Mouse (Mus musculus): Measurements from ENCODE around the gene Gpt2. TPM values are rescaled to one million over a fixed set of nuclear protein-coding genes. Genes with fewer than 3 reads are reported as not detected.

Gene Gpt2
- polyA plus RNA-seq, 1 experiment from 2014 or later: 3.5 TPM

- Histone ChIP-seq H3K27ac (ENCODE audit: low read depth, low read length) (no peak overlapping the region), H3K4me2 (replicated peaks; ENCODE audit: low read depth) (no peak overlapping the region), H3K27me3 (replicated peaks; ENCODE audit: control insufficient read depth, insufficient read depth, low read length) (no peaks in the 10 kb centered on the region), H3K4me1 (replicated peaks; ENCODE audit: control insufficient read depth, insufficient read depth, low read length) (peaks cover 4% of the 10 kb centered on the region; the same call in 1 of the 2 replicates), H3K9ac (ENCODE audit: low read depth, low read length) (no peak overlapping the region), H3K9me3 (ENCODE audit: control insufficient read depth) (no peaks in the 10 kb centered on the region), H3K4me3 (ENCODE audit: low read depth, low read length) (no peak overlapping the region), H3K36me3 (ENCODE audit: control insufficient read depth, insufficient read depth) (no peaks in the 10 kb centered on the region)
- WGBS: 94% methylated on average over 1 of the region's 1 CpGs
- ATAC-seq: no peak
- TF ChIP-seq CTCF (IDR thresholded peaks at IDR 0.05; ENCODE audit: low read depth): no peak
These were observed 66.8 kb downstream of the Gpt2 start for GRCm38 (mm10) chr8:85559201-85559600.

DNA sequence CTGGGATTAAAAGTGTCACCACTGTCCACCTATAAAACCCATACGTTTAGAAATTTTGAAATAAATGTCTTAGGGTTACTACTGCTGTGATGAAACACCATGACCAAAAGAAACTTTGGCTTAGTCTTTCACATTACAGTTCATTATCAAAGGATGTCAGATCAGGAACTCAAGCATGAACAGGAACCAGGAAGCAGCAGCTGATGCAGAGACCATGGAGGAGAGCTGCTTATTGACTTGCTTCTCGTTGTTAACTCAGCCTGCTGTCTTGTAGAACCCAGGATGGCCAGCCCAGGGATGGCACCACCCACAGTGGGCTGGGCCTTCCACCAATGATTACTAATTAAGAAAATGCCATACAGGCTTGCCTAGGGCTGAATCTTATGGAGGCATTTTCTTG, 67.6 kb downstream of the Gpt2 start:
- no peaks in the 10 kb centered on the region for H3K36me3 ChIP-seq (ENCODE audit: control insufficient read depth, insufficient read depth)
- no peaks in the 10 kb centered on the region for H3K27me3 ChIP-seq (replicated peaks; ENCODE audit: control insufficient read depth, insufficient read depth, low read length)
- no peak overlapping the region for H3K4me3 ChIP-seq (ENCODE audit: low read depth, low read length)
- H3K9me3 ChIP-seq (ENCODE audit: control insufficient read depth): no peaks in the 10 kb centered on the region
- H3K9ac ChIP-seq (ENCODE audit: low read depth, low read length): no peak overlapping the region
- H3K4me2 ChIP-seq (replicated peaks; ENCODE audit: low read depth): no peak overlapping the region
- peaks cover 7% of the 10 kb centered on the region; the same call in 1 of the 2 replicates for H3K4me1 ChIP-seq (replicated peaks; ENCODE audit: control insufficient read depth, insufficient read depth, low read length)
- 53% methylated on average over 2 of the region's 2 CpGs for WGBS
- no peak for TF ChIP-seq CTCF (IDR thresholded peaks at IDR 0.05; ENCODE audit: low read depth)
- H3K27ac ChIP-seq (ENCODE audit: low read depth, low read length): no peak overlapping the region
- no peak for ATAC-seq

DNA sequence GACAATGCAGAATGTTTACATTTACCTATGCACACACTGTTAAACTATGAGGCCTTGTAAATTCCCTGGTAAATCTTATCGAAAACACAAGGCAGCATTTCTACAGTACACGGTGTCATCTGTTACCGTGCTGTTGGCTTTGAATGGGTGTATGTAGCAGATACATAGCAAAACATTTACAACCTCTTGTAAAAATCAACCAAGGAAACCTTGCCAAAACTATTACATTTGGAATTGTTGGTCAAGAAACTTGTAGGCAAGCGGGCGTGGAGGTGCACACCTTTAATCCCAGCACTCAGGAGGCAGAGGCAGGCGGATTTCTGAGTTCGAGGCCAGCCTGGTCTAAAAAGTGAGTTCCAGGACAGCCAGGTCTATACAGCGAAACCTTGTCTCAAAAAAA, 71.0 kb downstream of the Gpt2 start:
- TF ChIP-seq CTCF (IDR thresholded peaks at IDR 0.05; ENCODE audit: low read depth): no peak
- no peak overlapping the region for H3K4me3 ChIP-seq (ENCODE audit: low read depth, low read length)
- H3K4me1 ChIP-seq (replicated peaks; ENCODE audit: control insufficient read depth, insufficient read depth, low read length): peaks cover 7% of the 10 kb centered on the region; the same call in 1 of the 2 replicates
- no peak overlapping the region for H3K27ac ChIP-seq (ENCODE audit: low read depth, low read length)
- H3K9ac ChIP-seq (ENCODE audit: low read depth, low read length): no peak overlapping the region
- no peaks in the 10 kb centered on the region for H3K9me3 ChIP-seq (ENCODE audit: control insufficient read depth)
- H3K4me2 ChIP-seq (replicated peaks; ENCODE audit: low read depth): no peak overlapping the region
- WGBS: 90% methylated on average over 8 of the region's 8 CpGs
- H3K36me3 ChIP-seq (ENCODE audit: control insufficient read depth, insufficient read depth): no peaks in the 10 kb centered on the region
- no peaks in the 10 kb centered on the region for H3K27me3 ChIP-seq (replicated peaks; ENCODE audit: control insufficient read depth, insufficient read depth, low read length)
- no peak for ATAC-seq

DNA sequence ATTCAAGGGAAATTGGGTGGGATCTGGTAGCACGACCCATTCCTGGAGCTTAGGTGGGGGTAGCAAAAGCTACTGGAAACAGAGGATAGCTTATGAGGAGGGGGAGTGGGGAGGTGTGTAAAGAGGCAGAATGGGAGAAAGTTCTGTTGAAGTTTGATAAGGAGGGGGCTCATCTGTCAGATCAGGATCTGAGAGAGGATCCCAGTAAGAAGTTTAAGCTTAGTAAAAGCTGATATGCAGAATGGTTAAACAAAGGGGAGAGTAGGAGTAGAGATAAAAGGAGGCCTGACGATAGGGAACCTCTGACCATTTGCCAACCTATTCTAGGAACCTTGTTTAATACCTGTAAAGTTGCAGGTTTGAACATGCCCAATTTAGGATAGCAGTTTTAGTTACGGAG, 72.8 kb downstream of the Gpt2 start:
- H3K4me3 ChIP-seq (ENCODE audit: low read depth, low read length): no peak overlapping the region
- no peak overlapping the region for H3K27ac ChIP-seq (ENCODE audit: low read depth, low read length)
- no peaks in the 10 kb centered on the region for H3K27me3 ChIP-seq (replicated peaks; ENCODE audit: control insufficient read depth, insufficient read depth, low read length)
- no peaks in the 10 kb centered on the region for H3K9me3 ChIP-seq (ENCODE audit: control insufficient read depth)
- no peak for ATAC-seq
- H3K4me2 ChIP-seq (replicated peaks; ENCODE audit: low read depth): no peak overlapping the region
- H3K9ac ChIP-seq (ENCODE audit: low read depth, low read length): no peak overlapping the region
- H3K36me3 ChIP-seq (ENCODE audit: control insufficient read depth, insufficient read depth): no peaks in the 10 kb centered on the region
- TF ChIP-seq CTCF (IDR thresholded peaks at IDR 0.05; ENCODE audit: low read depth): no peak
- H3K4me1 ChIP-seq (replicated peaks; ENCODE audit: control insufficient read depth, insufficient read depth, low read length): peaks cover 7% of the 10 kb centered on the region; the same call in 1 of the 2 replicates
- 77% methylated on average over 3 of the region's 3 CpGs for WGBS

DNA sequence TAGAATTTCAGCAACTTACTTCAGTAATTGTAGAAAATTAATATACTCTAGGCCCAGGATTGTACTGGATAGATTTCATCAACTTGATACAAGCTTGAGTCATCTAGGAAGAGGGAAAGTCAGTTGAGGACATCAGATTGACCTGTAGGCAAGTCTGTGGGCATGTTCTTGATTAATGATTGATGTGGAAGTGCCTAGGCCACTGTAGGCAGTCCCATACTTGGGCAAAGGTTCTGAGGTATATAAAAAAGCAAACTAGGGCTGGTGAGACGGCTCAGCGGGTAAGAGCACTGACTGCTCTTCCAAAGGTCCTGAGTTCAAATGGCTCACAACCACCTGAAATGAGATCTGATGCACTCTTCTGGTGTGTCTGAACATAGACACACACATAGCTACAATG, 75.4 kb downstream of the Gpt2 start:
- Histone ChIP-seq H3K9me3 (ENCODE audit: control insufficient read depth) (no peaks in the 10 kb centered on the region), H3K4me1 (replicated peaks; ENCODE audit: control insufficient read depth, insufficient read depth, low read length) (peaks cover 7% of the 10 kb centered on the region; the same call in 1 of the 2 replicates), H3K27me3 (replicated peaks; ENCODE audit: control insufficient read depth, insufficient read depth, low read length) (no peaks in the 10 kb centered on the region), H3K36me3 (ENCODE audit: control insufficient read depth, insufficient read depth) (no peaks in the 10 kb centered on the region), H3K9ac (ENCODE audit: low read depth, low read length) (no peak overlapping the region), H3K4me2 (replicated peaks; ENCODE audit: low read depth) (no peak overlapping the region), H3K27ac (ENCODE audit: low read depth, low read length) (no peak overlapping the region), H3K4me3 (ENCODE audit: low read depth, low read length) (no peak overlapping the region)
- 45% methylated on average over 2 of the region's 2 CpGs for WGBS
- ATAC-seq: peak; percentile 82
- TF ChIP-seq CTCF (IDR thresholded peaks at IDR 0.05; ENCODE audit: low read depth): no peak

DNA sequence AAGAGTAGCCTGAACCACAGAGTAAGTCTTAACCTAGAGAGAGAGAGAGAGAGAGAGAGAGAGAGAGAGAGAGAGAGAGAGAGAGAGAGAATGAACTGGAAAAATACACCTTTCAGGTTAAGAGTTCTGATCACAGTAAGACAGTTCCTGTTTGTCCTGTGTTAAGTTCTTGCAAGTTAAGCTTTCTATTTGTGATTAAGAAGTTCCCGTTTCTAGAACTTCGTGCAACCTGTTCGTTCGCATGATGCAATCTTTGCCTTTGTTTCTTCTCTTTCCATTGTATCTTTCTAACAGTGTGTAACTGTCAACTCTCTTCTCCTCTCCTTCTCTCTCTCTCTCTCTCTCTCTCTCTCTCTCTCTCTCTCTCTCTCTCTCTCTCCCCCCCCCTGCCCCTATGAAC, 78.1 kb downstream of the Gpt2 start:
- WGBS: 64% methylated on average over 4 of the region's 4 CpGs
- Histone ChIP-seq H3K4me3 (ENCODE audit: low read depth, low read length) (no peak overlapping the region), H3K9me3 (ENCODE audit: control insufficient read depth) (no peaks in the 10 kb centered on the region), H3K4me2 (replicated peaks; ENCODE audit: low read depth) (no peak overlapping the region), H3K27me3 (replicated peaks; ENCODE audit: control insufficient read depth, insufficient read depth, low read length) (no peaks in the 10 kb centered on the region), H3K27ac (ENCODE audit: low read depth, low read length) (no peak overlapping the region), H3K36me3 (ENCODE audit: control insufficient read depth, insufficient read depth) (no peaks in the 10 kb centered on the region), H3K4me1 (replicated peaks; ENCODE audit: control insufficient read depth, insufficient read depth, low read length) (no peaks in the 10 kb centered on the region), H3K9ac (ENCODE audit: low read depth, low read length) (no peak overlapping the region)
- no peak for TF ChIP-seq CTCF (IDR thresholded peaks at IDR 0.05; ENCODE audit: low read depth)
- ATAC-seq: no peak

GRCm38 (mm10) chr8:85573972-85574496, 81.7 kb downstream of the Gpt2 start:
- TF ChIP-seq CTCF (IDR thresholded peaks at IDR 0.05; ENCODE audit: low read depth): no peak
- H3K4me3 ChIP-seq (ENCODE audit: low read depth, low read length): no peak overlapping the region
- H3K4me1 ChIP-seq (replicated peaks; ENCODE audit: control insufficient read depth, insufficient read depth, low read length): no peaks in the 10 kb centered on the region
- 86% methylated on average over 2 of the region's 2 CpGs for WGBS
- H3K9me3 ChIP-seq (ENCODE audit: control insufficient read depth): no peaks in the 10 kb centered on the region
- no peaks in the 10 kb centered on the region for H3K36me3 ChIP-seq (ENCODE audit: control insufficient read depth, insufficient read depth)
- no peak for ATAC-seq
- no peak overlapping the region for H3K4me2 ChIP-seq (replicated peaks; ENCODE audit: low read depth)
- H3K27me3 ChIP-seq (replicated peaks; ENCODE audit: control insufficient read depth, insufficient read depth, low read length): no peaks in the 10 kb centered on the region
- H3K9ac ChIP-seq (ENCODE audit: low read depth, low read length): no peak overlapping the region
- no peak overlapping the region for H3K27ac ChIP-seq (ENCODE audit: low read depth, low read length)

Other genes starting within 250 kb of the Gpt2 start
- 32.6 and 34.5 TPM in 2 replicates for gene Orc6, start 192.9 kb upstream of the Gpt2 start, polyA plus RNA-seq (2015; fragmentation: Nextera tagmentation; extraction: Ambion mirVana)
- gene Vps35, start 192.8 kb upstream of the Gpt2 start, polyA plus RNA-seq (2015; fragmentation: Nextera tagmentation; extraction: Ambion mirVana): 124 and 133 TPM in 2 replicates
- gene Mylk3, start 106.2 kb upstream of the Gpt2 start, polyA plus RNA-seq (2015; fragmentation: Nextera tagmentation; extraction: Ambion mirVana): 15.6 and 17.5 TPM in 2 replicates
- gene 4921524J17Rik, start 59.7 kb upstream of the Gpt2 start, polyA plus RNA-seq (2015; fragmentation: Nextera tagmentation; extraction: Ambion mirVana): 24.3 and 26.1 TPM in 2 replicates
- 101 and 104 TPM in 2 replicates for gene Dnaja2, start 62.8 kb downstream of the Gpt2 start, polyA plus RNA-seq (2015; fragmentation: Nextera tagmentation; extraction: Ambion mirVana)
- gene Neto2, start 208.3 kb downstream of the Gpt2 start, polyA plus RNA-seq (2015; fragmentation: Nextera tagmentation; extraction: Ambion mirVana): 1.6 and 1.8 TPM in 2 replicates